Mouse (Mus musculus) kidney, postnatal 10 days (tissue): ENCODE measurements at regions not wholly inside any gene's neighbourhood (a gene's known extent, or its start where the extent isn't known, plus 50 kb on each side); places are given as distances from the start of the nearest gene placed in this dataset.
A peak's percentile ranks its signal among the peaks of the same experiment; 100 is the strongest.

Experiments used
- DNase-seq: peaks from one replicate; pipeline ENCODE4 v3.0.0; 2021; ENCODE audit warnings: mixed read lengths

DNA sequence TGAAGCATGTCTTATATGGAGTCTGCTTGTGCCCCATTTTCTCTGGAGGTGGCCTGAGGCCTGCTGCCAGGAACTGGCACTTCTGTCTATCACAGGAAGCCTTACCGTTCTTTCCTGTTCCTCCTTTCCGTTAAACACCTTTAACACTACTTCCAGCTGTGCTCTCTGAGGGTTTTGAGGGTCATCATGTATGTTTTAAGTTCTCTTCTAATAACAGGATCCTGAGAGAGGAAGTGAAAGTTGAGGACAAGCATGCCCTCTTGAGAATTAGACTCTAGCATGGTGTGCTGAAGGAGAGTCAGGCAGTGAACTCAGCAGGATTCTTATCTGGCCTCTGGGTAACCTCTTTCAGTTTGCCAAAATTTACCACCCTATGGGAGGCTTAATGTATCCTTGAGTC is 418.0 kb upstream of the 9430069I07Rik start:
- DNase-seq, result no peak

DNA sequence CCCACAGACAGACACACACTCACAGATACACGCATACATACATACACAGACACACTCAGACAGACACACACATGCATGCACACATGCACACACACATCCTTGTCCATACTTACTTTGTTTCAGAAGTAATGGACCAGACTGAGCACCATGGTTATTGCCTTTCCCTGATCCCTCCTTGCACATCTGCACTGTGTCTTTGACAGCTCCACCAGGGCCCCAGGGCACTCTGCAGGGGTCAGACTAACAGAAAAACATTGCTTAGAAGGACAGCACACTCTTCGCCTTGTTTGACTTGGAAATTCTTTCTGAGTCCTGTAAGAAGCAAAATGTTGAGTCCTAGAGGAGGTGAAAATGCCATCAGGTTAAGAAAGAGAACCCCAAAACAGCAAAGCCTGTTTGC is 394.1 kb upstream of the 9430069I07Rik start:
- no peak for DNase-seq

DNA sequence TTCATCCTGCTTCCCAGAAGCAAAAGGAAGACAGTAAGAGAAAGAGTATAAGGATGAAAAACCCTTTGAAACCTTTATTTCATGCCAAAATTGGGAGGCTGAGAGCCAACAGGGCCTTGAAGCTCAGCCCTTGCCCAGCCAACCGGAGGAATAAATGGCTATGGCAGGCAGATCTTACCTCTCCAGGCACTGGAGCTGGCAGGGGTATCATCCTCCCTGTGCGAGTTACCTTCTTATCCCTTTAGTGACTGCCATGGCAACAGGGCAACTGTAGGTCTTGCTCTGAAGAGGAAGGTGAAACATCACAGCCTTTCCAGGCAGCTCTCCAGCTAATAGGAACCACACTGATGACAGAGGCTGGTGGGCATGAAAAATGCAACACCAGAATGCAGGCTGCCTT is 393.3 kb upstream of the 9430069I07Rik start:
- no peak for DNase-seq

GRCm38 (mm10) chr15:34747111-34747510 is 389.4 kb upstream of the 9430069I07Rik start:
- no peak for DNase-seq

DNA sequence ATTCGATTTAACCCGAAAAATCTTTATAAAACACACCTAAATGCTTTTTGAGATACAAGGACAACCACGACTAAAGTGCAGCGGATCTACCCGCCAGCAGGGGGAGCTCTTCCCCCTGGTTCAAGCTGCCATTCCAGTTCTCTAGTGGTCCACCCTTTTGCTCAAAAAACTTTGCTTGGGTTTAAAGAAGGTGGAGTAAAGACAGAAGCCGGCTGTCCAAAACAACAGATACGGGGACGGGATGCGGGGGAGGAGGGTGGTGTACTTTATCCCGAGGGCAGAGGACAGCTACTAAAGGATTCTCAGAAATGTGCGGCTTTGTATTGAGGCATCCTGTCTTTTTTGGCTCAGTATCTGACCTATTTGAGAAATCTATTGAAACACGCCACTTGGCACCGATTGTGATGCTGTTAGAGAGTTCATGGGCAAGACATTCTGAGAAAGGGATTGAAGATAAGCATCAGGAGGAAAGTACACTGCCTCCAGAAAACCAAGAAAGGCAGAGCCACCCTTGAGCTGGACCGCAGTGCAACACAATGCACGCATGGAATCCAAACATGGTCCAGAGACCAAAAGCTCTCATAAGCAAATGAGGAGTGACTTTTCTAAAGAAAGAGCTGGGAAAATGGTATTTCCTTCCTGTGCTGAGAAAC is 385.6 kb upstream of the 9430069I07Rik start:
- peak; percentile 75 for DNase-seq

DNA sequence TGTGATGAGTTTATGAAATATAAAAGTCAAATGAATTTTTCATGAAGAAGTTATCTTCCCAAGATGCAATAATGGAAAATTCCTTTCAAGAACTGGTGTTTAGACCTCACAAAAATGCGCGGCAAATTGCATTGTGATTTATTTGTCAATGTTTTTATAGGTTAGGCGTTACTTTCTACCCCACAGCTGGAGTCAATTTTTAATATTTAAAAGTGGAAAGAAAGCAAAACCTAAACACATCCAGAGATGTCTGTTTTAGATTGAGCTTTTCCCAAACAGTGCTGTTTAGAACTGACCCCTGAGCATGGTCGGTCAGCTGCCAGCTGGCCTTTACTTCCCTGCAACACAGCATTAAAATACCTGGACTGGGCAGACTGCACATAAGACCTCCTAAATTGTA is 383.8 kb upstream of the 9430069I07Rik start:
- DNase-seq, result no peak
